Mouse (Mus musculus) spleen, adult 2 months (tissue): Measurements from ENCODE around the gene Fbxo48.

Experiments used
- CTCF ChIP-seq: fragments of 200-500 bp; IDR thresholded peaks from 2 replicates; pipeline ENCODE4 v1.5.1; 2011; ENCODE audit warnings: mild to moderate bottlenecking, inconsistent platforms; ENCODE audit not compliant: insufficient read depth, insufficient read length, insufficient replicate concordance; ENCODE audit errors: extremely low read depth
- POLR2A ChIP-seq: fragments of 200-500 bp; IDR thresholded peaks from 2 replicates; pipeline ENCODE4 v1.6.1; 2011; ENCODE audit warnings: low read depth, low read length, inconsistent platforms

DNA sequence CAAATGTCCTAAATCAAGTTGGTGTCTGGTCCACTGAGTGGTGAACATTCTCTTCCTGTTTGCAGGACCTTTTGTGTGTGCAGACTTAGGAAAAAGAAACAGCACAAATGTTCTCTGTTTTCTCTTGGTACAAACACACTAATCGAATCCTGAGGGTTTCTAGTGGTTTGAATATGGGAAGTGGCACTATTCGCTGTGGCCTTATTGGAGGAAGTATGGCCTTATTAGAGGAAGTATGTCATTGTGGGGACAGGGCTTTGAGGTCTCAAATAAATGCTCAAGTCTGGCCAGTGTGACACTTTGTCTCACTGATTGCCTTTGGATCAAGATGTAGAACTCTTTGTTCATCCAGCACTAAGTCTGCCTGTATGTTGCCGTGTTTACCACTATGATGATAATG, 19.0 kb upstream of the Fbxo48 start:
- TF ChIP-seq POLR2A = no peak
- no peak for TF ChIP-seq CTCF
